Mouse (Mus musculus) cerebellum, adult 2 months (tissue): ENCODE results near the gene Ccdc83.

ENCODE experiments used
- CTCF ChIP-seq: fragments of 200-500 bp; IDR thresholded peaks from 2 replicates; pipeline ENCODE4 v1.5.1; 2011; ENCODE audit warnings: low read depth, mild to moderate bottlenecking, control low read depth, low read length, moderate library complexity, borderline replicate concordance; ENCODE audit not compliant: insufficient read depth
- POLR2A ChIP-seq: fragments of 200-500 bp; IDR thresholded peaks from 2 replicates; pipeline ENCODE4 v1.6.1; 2011; ENCODE audit warnings: low read length, control low read depth, borderline replicate concordance; ENCODE audit not compliant: insufficient read depth

DNA sequence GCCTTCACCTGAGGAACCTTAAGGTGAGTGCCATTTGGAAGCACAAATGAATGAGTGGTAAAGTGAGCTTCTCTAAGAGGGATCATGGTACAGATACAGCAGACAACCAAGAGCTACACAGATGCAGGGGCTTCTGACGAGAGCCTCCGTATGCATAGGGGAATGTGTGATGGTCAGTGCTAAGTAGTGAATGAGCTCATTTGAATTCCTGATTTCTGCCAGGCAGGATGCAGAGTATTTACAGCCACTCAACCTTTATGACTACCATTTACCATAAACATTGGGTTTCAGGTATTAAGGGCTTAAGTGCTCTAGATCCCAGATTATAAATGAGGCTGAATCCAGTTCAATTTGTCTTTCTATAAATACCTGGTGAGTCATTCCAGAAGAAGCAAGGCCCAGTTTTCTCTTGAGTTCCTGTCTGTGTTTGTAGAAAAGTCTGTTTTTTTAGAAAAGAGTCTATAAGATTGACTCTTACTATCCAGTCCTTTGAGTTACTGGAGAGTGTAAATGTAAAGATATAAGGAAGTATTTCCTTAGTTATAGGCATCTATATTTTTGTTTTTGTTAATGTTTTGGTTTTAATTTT is 63.6 kb downstream of the Ccdc83 start:
- TF ChIP-seq CTCF = no peak
- no peak for TF ChIP-seq POLR2A
